Mouse (Mus musculus) small intestine, adult 2 months (tissue): Measurements from ENCODE around the gene Dst.

Experiments used
- CTCF ChIP-seq: fragments of 200-500 bp; IDR thresholded peaks from 2 replicates; pipeline ENCODE4 v1.5.1; 2012; ENCODE audit warnings: low read depth, mild to moderate bottlenecking, control low read depth, inconsistent platforms, low read length, moderate library complexity, mixed read lengths; ENCODE audit not compliant: insufficient replicate concordance, insufficient read length; ENCODE audit errors: extremely low read depth
- POLR2A ChIP-seq: fragments of 200-500 bp; IDR thresholded peaks from 2 replicates; pipeline ENCODE4 v1.6.1; 2012; ENCODE audit warnings: low read depth, mild to moderate bottlenecking, control low read depth, inconsistent platforms, low read length, moderate library complexity

DNA sequence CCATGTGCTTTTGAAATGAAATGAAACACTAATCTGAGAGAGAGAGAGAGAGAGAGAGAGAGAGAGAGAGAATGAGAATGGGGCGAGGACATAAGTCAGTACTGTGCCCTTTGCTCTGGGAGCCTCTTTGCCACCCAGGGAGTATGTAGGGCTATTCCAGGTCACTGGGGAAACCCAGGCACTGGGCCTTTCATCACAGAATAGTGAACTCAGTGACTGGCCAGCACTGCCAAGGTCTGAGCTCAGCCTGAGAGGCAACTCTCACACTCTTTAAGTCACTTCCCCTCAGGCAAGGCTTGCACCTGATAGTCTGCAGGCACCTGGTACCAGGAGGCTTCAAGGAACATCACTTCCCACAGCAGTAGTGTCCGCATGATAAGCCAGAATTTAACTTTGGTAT, 398.7 kb downstream of the Dst start:
- no peak for TF ChIP-seq CTCF
- no peak for TF ChIP-seq POLR2A
